Mouse (Mus musculus): ENCODE data around the gene Golgb1. TPM values are rescaled to one million over a fixed set of nuclear protein-coding genes. Genes with fewer than 3 reads are reported as not detected.

Golgb1 gene
- polyA plus RNA-seq, 1 experiment from 2014 or later: 70.7 TPM

GRCm38 (mm10) chr16:36947646-36948197, 72.8 kb downstream of the Golgb1 start:
- H3K27ac ChIP-seq (replicated peaks; ENCODE audit: low read depth, low read length): no peak overlapping the region
- no peak overlapping the region for H3K4me3 ChIP-seq (ENCODE audit: low read depth, low read length)
- H3K36me3 ChIP-seq (replicated peaks; ENCODE audit: control insufficient read depth, insufficient read depth, low read depth, low read length): no peaks in the 10 kb centered on the region
- 81% methylated on average over 4 of the region's 4 CpGs for WGBS
- ATAC-seq (replicated peaks; ENCODE audit: insufficient number of reproducible peaks, low FRiP score, low TSS enrichment, low read depth): no peak
- H3K27me3 ChIP-seq (ENCODE audit: control insufficient read depth, insufficient read depth, low read length): no peaks in the 10 kb centered on the region
- no peak overlapping the region for H3K4me2 ChIP-seq (ENCODE audit: low read depth, low read length)
- H3K4me1 ChIP-seq (ENCODE audit: control insufficient read depth, insufficient read depth, low read length): no peaks in the 10 kb centered on the region
- H3K9me3 ChIP-seq (replicated peaks; ENCODE audit: control insufficient read depth, low read length): no peaks in the 10 kb centered on the region
- no peak for DNase-seq (ENCODE audit: low spot score)
- H3K9ac ChIP-seq (replicated peaks; ENCODE audit: low read length): no peak overlapping the region

GRCm38 (mm10) chr16:36949614-36950336, 74.8 kb downstream of the Golgb1 start:
- ATAC-seq (replicated peaks; ENCODE audit: insufficient number of reproducible peaks, low FRiP score, low TSS enrichment, low read depth) (no peak), DNase-seq (ENCODE audit: low spot score) (no peak)
- Histone ChIP-seq H3K9me3 (replicated peaks; ENCODE audit: control insufficient read depth, low read length) (no peaks in the 10 kb centered on the region), H3K36me3 (replicated peaks; ENCODE audit: control insufficient read depth, insufficient read depth, low read depth, low read length) (no peaks in the 10 kb centered on the region), H3K4me1 (ENCODE audit: control insufficient read depth, insufficient read depth, low read length) (no peaks in the 10 kb centered on the region), H3K27ac (replicated peaks; ENCODE audit: low read depth, low read length) (no peak overlapping the region), H3K27me3 (ENCODE audit: control insufficient read depth, insufficient read depth, low read length) (no peaks in the 10 kb centered on the region), H3K4me3 (ENCODE audit: low read depth, low read length) (no peak overlapping the region), H3K9ac (replicated peaks; ENCODE audit: low read length) (no peak overlapping the region), H3K4me2 (ENCODE audit: low read depth, low read length) (no peak overlapping the region)
- 74% methylated on average over 8 of the region's 8 CpGs for WGBS

GRCm38 (mm10) chr16:36951029-36951428, 76.1 kb downstream of the Golgb1 start:
- DNase-seq (ENCODE audit: low spot score) (no peak), ATAC-seq (replicated peaks; ENCODE audit: insufficient number of reproducible peaks, low FRiP score, low TSS enrichment, low read depth) (no peak)
- Histone ChIP-seq H3K9ac (replicated peaks; ENCODE audit: low read length) (no peak overlapping the region), H3K27me3 (ENCODE audit: control insufficient read depth, insufficient read depth, low read length) (no peaks in the 10 kb centered on the region), H3K9me3 (replicated peaks; ENCODE audit: control insufficient read depth, low read length) (no peaks in the 10 kb centered on the region), H3K4me2 (ENCODE audit: low read depth, low read length) (no peak overlapping the region), H3K4me1 (ENCODE audit: control insufficient read depth, insufficient read depth, low read length) (no peaks in the 10 kb centered on the region), H3K36me3 (replicated peaks; ENCODE audit: control insufficient read depth, insufficient read depth, low read depth, low read length) (no peaks in the 10 kb centered on the region), H3K4me3 (ENCODE audit: low read depth, low read length) (no peak overlapping the region), H3K27ac (replicated peaks; ENCODE audit: low read depth, low read length) (no peak overlapping the region)
- WGBS: 55% methylated on average over 4 of the region's 4 CpGs

- H3K27me3 ChIP-seq (ENCODE audit: control insufficient read depth, insufficient read depth, low read length): no peaks in the 10 kb centered on the region
- no peak overlapping the region for H3K4me2 ChIP-seq (ENCODE audit: low read depth, low read length)
- WGBS: 54% methylated on average over 11 of the region's 11 CpGs
- no peaks in the 10 kb centered on the region for H3K4me1 ChIP-seq (ENCODE audit: control insufficient read depth, insufficient read depth, low read length)
- H3K27ac ChIP-seq (replicated peaks; ENCODE audit: low read depth, low read length): no peak overlapping the region
- ATAC-seq (replicated peaks; ENCODE audit: insufficient number of reproducible peaks, low FRiP score, low TSS enrichment, low read depth): no peak
- H3K9me3 ChIP-seq (replicated peaks; ENCODE audit: control insufficient read depth, low read length): no peaks in the 10 kb centered on the region
- H3K4me3 ChIP-seq (ENCODE audit: low read depth, low read length): no peak overlapping the region
- DNase-seq (ENCODE audit: low spot score): no peak
- no peaks in the 10 kb centered on the region for H3K36me3 ChIP-seq (replicated peaks; ENCODE audit: control insufficient read depth, insufficient read depth, low read depth, low read length)
- H3K9ac ChIP-seq (replicated peaks; ENCODE audit: low read length): no peak overlapping the region
These were observed 80.2 kb downstream of the Golgb1 start for GRCm38 (mm10) chr16:36955106-36955505.

- WGBS: 77% methylated on average over 4 of the region's 4 CpGs
These were observed 88.5 kb downstream of the Golgb1 start for GRCm38 (mm10) chr16:36963415-36963814.

GRCm38 (mm10) chr16:36979127-36979526, 104.2 kb downstream of the Golgb1 start:
- Histone ChIP-seq H3K36me3 (replicated peaks; ENCODE audit: control insufficient read depth, insufficient read depth, low read depth, low read length) (no peaks in the 10 kb centered on the region), H3K27me3 (ENCODE audit: control insufficient read depth, insufficient read depth, low read length) (no peaks in the 10 kb centered on the region), H3K4me2 (ENCODE audit: low read depth, low read length) (no peak overlapping the region), H3K27ac (replicated peaks; ENCODE audit: low read depth, low read length) (no peak overlapping the region), H3K9ac (replicated peaks; ENCODE audit: low read length) (no peak overlapping the region), H3K4me3 (ENCODE audit: low read depth, low read length) (no peak overlapping the region), H3K9me3 (replicated peaks; ENCODE audit: control insufficient read depth, low read length) (no peaks in the 10 kb centered on the region), H3K4me1 (ENCODE audit: control insufficient read depth, insufficient read depth, low read length) (no peaks in the 10 kb centered on the region)
- WGBS: 83% methylated on average over 2 of the region's 2 CpGs
- DNase-seq (ENCODE audit: low spot score) (no peak), ATAC-seq (replicated peaks; ENCODE audit: insufficient number of reproducible peaks, low FRiP score, low TSS enrichment, low read depth) (no peak)

More at GRCm38 (mm10) chr16:36963415-36963814, 88.5 kb downstream of the Golgb1 start:
- Histone ChIP-seq H3K4me3 (ENCODE audit: low read depth, low read length) (no peak overlapping the region), H3K36me3 (replicated peaks; ENCODE audit: control insufficient read depth, insufficient read depth, low read depth, low read length) (no peaks in the 10 kb centered on the region), H3K9me3 (replicated peaks; ENCODE audit: control insufficient read depth, low read length) (no peaks in the 10 kb centered on the region), H3K9ac (replicated peaks; ENCODE audit: low read length) (no peak overlapping the region), H3K27me3 (ENCODE audit: control insufficient read depth, insufficient read depth, low read length) (no peaks in the 10 kb centered on the region), H3K4me1 (ENCODE audit: control insufficient read depth, insufficient read depth, low read length) (no peaks in the 10 kb centered on the region), H3K4me2 (ENCODE audit: low read depth, low read length) (no peak overlapping the region), H3K27ac (replicated peaks; ENCODE audit: low read depth, low read length) (no peak overlapping the region)
- ATAC-seq (replicated peaks; ENCODE audit: insufficient number of reproducible peaks, low FRiP score, low TSS enrichment, low read depth) (no peak), DNase-seq (ENCODE audit: low spot score) (no peak)

Other genes starting within 250 kb of the Golgb1 start
- gene Cd86, start 209.1 kb upstream of the Golgb1 start, polyA plus RNA-seq (2014; fragmentation: Nextera tagmentation; extraction: Ambion mirVana): 0.60 and 1.4 TPM in 2 replicates
- 0.88 and 1.0 TPM in 2 replicates for gene Ildr1, start 181.2 kb upstream of the Golgb1 start, polyA plus RNA-seq (2014; fragmentation: Nextera tagmentation; extraction: Ambion mirVana)
- gene Slc15a2, start 90.2 kb upstream of the Golgb1 start, polyA plus RNA-seq (2014; fragmentation: Nextera tagmentation; extraction: Ambion mirVana): 2.3 and 3.9 TPM in 2 replicates
- 85.4 and 85.5 TPM in 2 replicates for gene Iqcb1, start 46.8 kb upstream of the Golgb1 start, polyA plus RNA-seq (2014; fragmentation: Nextera tagmentation; extraction: Ambion mirVana)
- 1.7 and 1.8 TPM in 2 replicates for gene Eaf2, start 137 bp upstream of the Golgb1 start, polyA plus RNA-seq (2014; fragmentation: Nextera tagmentation; extraction: Ambion mirVana)
- gene Hcls1, start 59.8 kb downstream of the Golgb1 start, polyA plus RNA-seq (2014; fragmentation: Nextera tagmentation; extraction: Ambion mirVana): 1.4 TPM in 2 replicates
- gene Fbxo40, start 115.3 kb downstream of the Golgb1 start, polyA plus RNA-seq (2014; fragmentation: Nextera tagmentation; extraction: Ambion mirVana): 0.11 TPM in 1 of 2 replicates, not detected in the other
- 10.1 and 11.3 TPM in 2 replicates for gene Polq, start 136.6 kb downstream of the Golgb1 start, polyA plus RNA-seq (2014; fragmentation: Nextera tagmentation; extraction: Ambion mirVana)